Mouse (Mus musculus): ENCODE results near the gene Prkcb.

The Prkcb gene

DNA sequence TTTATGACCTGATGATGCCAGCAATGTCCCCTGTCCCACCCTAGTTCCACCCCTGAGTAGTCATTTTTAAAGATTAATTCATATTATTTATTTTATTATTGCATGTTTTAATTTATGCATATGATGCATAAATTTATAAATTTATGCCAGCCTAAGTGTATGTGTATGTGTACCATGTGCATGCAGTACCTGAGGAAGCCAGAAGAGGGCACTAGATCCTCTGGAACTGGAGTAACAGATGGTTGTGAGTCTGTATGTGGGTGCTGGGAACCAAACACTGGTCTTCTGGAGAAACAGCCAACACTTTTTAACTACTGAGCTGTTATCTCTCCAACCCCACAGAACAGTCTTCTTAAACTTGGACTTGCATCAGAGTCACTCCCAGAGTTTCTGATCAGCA is 186.5 kb downstream of the Prkcb start:
- no peak for DNase-seq

DNA sequence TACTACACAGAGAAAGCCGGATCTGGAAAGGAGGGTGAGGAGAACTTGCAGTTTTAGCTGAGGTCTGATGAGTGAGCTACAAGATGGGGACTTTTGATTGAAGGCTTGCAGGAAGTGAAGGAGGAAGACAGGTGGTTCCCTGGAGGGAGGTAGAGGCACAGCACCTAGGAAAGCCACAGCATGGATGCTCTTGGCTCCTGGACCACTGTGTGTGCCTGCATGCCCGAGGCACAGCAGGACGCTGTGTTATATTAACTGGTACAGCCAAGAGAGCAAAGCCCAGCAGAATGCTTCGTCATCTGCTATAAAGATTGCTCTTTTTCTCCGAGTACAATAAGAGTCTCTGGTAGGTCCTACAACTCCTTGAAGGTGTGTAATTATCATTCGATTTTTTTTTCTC is 188.1 kb downstream of the Prkcb start:
- no peak for DNase-seq

DNA sequence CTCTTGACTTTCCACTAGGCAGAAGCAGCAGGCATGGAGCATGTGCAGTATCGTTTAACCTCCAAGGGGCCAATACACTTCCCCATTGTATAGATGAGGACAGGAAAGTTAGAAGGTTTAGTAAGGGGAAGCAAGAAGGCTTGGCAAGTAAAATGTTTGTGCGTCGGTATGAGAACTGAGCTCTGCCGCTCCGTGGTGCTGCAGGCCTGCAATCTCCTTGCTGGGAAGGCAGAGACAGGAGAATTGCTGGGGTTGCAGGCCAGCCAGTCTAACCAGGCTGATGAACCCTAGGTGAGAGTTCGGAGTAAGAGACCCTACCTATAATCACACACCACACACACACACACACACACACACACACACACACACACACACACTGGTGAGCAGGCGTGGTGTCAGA is 188.6 kb downstream of the Prkcb start:
- no peak for DNase-seq

DNA sequence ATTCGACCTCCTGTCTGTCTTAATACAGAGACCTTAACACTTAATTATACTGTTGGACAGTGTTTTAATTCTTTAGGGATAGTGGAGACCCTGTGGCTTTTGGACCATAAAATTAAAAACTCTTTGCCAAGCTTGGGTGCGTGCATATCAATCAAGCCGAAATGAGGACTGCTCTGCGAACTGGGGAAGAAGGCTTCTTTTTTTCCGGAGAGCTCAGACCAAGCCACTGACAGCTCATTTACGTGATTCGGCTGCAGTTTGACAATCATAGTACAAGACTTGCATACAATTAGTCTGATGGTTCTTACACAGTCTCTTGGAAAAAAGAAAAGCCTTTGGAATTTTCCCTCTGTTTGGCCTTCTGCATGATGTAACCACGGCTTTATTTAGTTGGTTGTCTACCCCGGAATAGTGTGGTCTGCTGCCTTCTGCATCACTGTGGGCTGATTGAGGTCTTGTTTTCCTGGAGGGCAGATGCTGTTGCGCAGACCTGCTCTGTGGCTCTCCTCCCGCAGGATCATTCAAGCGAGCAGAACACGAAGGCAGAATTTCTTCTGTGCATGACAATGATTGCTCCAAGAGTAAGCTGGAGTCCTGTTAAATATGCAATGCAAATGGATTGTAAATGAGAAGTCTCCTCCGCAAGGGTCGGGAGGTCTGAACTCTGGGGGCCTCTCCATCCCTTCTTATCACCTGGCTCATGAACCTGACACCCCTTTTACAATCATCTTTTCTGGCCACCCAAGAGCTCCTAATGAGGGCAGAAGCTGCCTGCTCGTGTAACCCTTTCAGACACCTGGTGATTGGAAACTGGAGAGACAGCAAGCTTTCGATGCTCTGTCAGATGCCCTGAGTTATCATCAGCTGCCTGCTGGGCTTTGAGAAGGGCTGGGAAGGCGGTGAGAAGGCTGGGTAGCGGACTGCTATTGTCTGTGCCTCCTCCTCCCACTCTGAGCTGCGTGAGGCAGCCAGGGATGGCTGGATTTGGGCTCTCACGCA is 189.3 kb downstream of the Prkcb start:
- DNase-seq = no peak

DNA sequence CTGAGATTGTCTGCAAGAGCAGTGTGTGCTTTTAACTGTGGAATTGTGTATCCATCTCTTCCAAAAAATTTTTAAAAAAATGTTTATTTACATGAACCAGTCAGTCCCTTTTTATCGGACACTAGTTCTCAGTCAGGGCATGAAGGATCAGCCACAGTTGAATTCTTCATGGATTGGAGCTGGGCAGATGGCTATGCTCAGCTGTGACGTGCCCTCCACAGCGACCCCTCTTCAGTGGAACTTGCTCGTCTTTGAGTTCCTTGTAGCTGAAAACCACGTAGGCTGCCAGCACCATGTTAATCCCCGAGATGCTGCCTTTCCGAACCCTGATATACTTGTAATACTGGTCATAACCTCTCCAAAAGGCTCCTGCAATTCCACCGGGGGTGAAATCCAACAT is 195.4 kb downstream of the Prkcb start:
- no peak for DNase-seq

DNA sequence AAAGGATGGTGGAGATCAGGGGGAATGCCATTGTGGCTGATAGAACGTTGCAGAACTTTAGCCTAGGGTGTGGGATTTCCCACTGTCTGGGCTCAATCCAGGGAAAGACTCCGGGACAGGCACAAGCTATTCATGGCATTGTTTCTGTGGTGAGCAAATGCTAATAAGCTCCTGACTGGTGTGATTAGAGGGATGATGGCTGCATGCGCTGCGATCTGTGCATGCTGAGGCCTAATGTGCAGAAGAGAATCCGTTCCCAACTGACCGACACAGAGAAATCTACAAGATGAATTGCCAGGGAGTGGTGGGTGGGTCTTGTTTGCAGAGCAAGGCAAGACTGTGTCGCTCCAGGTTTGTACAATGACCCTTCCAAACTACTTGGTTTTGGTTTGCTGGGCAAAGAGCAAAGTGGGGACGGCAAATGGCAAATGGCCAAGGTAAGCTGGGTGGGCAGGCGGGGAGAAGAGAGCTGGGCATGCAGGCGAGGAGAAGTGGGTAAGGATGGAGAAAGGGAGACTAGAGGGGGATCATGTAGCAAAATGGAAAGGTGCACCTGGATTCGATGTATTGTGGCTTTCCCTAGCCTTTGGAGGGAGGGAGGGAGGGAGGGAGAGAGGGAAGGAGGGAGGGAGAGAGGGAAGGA is 199.5 kb downstream of the Prkcb start:
- no peak for DNase-seq

DNA sequence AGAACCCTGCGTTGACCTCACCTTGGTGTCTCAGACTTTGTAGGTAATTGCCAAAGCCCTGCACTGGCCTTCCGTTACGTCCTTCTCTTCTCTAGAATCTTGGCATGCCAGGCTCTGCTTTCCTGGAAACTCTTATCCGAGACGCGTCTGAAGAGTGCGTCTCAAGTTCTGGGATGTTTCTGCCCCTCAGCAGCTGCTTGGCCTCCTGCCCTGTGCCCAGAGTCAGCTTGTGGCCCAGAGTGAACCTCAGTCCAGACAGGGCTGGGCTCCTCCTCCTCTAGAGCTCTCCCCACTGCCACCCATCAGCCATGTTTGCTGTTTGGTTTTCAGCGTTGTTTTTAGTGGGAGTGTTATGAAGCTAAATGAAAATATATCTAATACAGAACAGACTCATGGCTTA is 203.5 kb downstream of the Prkcb start:
- no peak for DNase-seq

DNA sequence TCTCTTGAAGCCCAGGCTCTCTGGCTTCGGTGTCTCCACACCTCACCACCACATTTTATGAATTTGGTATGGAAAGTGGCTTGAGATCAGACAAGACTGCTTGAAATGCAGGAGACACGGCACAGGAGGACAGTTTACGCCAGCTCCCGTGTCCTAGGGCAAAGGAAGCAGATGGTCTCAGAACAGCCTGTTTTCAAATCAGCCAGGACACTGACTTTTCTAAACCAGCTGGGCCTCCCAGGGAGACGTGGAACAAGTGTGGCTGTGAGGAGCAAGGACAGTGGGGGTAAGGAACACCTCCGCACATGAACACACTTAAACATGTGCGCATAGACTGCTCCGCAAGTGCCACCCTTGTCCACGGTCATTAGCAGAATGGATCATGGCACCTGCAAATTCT is 204.4 kb downstream of the Prkcb start:
- no peak for DNase-seq

DNA sequence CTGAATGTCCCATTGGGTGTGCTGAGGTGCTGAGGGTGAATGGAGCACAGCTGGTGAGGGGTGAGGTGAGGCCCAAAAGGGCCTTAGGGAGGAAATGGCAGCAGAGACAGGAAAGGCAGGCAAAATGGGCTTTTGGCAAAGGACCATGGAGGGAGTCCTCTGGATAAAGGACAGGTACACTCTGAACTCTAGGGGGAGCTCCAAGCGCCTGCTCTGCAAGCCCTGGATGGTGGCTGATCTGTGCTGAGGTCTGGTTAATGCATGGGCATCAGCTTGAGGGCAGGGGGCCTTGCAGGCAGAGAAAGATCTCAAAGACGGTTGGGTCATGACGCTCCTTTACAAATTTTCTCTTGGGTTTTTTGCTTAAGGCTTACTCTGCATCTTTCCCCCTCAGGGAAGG is 205.5 kb downstream of the Prkcb start:
- no peak for DNase-seq

DNA sequence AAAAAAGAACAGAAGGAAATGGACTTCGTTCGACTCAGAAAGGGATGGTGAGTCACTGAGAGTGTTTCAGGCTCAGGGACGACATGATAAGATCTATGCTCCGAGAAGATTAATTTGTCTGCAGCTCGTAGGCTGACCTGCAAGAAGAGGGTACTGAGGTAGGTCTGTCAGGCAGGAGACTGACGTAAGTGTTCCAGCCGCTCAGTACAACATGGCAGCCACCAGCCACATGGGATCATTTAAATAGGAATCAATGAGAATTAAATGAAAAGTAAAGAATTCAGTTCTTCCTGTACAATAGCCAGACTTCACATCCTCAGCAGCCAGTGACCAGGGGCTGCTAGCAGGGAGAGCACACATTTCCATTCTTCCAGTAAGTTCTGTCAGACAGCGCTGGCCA is 209.0 kb downstream of the Prkcb start:
- DNase-seq = no peak

DNA sequence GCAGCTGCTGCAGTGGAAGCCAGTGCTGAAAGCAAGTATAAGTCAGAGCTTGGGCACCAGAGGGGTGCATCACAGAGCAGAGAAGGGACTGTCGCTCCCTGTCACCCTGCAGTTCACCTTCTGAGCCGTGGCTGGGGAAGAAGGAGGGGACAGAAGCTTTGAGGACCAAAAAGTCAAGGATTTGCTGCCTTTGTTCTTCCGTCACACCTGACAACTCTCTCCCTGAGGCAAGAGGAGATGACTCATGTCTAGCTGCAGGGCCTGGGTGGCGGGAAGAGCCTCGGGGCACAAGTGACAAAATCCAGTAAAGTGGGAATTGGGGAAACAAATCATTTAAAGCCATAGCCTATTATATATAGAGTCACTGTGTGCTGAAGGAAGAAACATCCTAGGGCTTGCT is 209.9 kb downstream of the Prkcb start:
- no peak for DNase-seq

DNA sequence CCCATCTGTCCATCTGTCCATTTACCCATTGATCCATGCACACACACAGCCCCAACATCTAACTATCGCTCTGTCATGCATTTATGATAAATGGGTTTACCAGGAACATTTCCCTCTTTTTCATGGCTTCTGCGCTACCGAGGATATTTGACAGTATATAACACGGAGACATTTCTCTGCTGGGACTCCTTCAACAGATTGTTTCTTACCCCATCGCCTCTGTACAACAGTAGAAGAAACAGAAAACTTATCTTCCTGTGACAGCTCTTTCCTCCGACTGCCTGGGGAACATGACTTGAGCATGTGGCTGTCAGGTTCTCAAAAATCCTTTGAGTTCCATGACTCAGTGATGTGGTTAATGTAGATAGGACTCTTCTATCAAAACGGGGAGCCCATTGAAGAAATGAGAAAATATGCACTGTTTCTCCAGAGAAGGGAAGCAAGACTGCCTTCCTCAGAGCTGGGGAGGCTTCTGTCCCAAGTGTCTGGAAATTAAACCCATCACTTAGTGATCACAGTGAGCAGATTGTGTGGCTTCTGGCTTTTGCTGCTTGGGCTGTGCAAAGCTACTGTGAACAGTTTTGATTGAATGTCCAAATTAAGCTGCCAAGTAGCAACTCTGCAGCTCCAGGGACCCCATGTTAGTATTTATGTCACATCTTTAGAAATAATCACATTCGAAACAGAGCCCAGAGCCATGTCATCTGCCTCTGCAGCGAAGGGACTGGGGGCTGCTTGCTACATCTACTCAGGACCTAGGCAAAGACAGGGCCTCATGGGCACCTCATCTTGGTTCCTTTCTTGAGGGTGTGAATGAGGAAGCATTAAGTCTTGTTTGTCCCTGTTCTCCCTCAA is 211.4 kb downstream of the Prkcb start:
- DNase-seq = no peak

DNA sequence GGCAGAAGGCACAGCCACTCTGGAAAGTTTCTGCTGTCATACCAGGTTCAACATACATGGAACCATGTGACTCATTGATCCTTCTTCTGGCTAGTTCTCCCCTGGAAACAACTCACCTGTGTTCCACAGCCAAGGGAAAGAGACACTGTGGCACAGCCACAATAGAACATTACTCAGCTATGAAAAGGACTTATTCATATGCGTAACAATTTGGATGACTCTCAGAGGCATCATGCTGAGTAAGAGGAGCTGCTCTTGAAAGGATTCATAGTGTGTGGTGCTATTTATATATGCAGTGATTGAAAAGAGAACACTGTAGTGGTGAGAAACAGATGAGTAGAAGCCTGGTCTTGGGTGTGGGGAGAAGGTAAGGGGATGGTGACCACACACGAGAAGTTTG is 217.9 kb downstream of the Prkcb start:
- no peak for DNase-seq

DNA sequence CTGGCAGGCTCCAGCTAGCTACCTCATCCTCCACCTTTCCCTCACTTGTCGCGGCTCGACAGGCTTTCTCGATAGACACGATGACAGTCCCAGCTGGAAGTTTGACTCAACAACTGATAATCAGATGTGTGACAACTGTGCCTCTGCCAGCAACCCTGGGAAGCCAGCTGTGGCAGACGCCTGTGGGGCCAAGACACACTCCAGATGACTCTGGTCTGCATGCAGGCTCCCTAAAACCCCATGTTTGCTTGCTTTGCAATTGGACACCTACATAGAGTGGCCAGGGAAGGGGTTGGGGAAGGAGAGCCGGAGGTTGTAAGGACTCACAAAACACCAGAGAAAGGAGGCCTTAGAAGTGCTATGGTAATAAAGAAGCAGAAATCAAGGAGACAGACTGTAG is 221.4 kb downstream of the Prkcb start:
- DNase-seq = no peak

DNA sequence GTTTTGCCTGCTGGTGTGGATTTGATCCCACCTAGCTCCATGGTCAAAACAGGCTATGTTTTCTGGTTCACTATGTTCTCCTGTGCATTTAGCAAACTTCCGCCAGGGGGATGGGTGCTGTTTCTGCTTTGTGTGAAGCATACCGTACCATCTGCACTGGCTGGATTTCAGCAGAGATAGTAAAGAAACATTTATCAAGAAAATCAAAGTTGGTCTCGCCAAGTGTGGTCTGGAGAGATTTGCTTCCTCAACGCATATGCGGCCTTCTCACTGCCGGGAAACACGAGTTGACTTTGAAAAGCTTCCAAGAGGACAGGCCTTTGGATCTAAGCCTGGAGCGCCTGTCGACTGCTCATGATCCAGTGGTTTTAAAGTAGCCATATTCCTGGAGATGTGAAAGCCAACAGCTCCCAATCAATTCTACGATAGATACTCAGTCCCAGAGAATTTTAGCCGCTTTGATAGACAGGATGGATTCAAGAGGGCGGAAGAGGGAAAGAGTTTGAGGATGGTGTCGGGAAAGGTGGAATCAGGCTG is 223.9 kb downstream of the Prkcb start:
- DNase-seq = no peak

DNA sequence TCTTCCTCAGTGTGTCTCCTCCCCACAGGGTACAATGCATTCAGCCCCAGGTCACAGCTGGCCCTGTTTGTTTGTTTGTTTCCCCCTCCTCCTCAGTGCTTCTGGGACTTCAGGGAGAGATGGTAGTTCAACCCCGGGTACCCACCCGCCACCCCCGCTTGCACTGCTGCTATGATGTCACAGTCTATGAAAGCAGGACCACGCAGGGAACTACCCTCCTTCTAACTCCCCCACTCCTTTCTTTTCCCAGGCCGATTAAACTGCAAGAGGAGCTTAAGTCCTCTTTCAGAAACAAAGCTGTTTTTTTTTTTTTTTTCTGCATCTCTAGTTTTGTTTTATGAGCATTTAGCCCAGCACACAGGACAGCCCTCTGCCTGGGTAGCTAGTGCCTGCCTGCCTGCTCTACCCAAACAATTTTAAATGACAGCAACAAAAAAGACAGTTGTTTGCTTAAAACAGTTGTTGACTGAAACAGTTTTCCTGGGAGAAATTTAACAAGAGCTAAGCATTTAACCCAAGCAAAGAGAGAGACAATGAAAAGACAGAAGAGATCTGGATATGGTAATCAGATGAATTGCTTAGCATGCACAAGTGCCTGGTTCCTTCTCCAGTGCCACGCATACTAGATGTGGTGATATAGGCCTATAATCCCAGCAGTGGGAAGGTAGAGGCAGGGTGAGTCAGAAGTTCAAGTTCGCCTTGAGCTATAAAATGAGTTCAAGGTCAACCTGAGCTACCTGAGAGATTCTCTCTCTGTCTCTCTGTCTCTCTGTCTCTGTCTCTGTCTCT is 232.5 kb downstream of the Prkcb start:
- DNase-seq = no peak

DNA sequence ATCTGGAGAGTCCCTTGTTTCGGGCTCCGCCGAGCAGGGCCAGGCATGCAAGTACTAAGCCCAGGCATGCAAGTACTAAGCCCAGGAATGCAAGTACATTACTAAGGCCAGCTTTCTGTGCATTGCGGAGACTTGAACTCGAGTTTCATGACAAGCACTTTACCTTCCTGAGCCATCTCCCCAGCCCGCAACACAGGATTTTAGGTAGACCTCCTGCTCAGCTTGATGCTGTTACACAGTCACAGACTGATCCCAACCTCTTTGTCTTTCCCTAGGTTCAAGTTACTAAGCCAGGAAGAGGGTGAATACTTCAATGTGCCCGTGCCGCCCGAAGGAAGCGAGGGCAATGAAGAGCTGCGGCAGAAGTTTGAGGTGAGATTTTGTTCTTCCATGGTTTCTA is 239.7 kb downstream of the Prkcb start:
- no peak for DNase-seq

DNA sequence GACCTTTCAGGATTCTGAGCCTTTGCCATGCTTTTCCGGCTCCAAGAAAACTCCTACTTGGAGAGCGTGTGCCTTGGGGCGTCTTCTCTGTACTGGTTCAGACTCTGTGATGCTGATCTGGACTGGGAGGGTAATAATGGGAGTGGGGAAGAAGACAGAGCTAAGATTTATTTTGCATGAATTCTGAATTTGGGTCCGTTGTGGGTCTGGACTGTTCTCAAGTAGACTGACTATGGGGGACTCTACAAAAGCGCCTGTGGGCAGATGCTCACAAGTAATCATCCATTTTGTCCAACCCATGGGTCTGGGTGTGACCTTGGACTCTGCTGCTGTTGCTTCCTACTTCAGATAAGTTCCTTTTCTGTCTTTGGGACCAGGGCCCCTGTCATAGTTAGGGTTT is 240.1 kb downstream of the Prkcb start:
- no peak for DNase-seq

DNA sequence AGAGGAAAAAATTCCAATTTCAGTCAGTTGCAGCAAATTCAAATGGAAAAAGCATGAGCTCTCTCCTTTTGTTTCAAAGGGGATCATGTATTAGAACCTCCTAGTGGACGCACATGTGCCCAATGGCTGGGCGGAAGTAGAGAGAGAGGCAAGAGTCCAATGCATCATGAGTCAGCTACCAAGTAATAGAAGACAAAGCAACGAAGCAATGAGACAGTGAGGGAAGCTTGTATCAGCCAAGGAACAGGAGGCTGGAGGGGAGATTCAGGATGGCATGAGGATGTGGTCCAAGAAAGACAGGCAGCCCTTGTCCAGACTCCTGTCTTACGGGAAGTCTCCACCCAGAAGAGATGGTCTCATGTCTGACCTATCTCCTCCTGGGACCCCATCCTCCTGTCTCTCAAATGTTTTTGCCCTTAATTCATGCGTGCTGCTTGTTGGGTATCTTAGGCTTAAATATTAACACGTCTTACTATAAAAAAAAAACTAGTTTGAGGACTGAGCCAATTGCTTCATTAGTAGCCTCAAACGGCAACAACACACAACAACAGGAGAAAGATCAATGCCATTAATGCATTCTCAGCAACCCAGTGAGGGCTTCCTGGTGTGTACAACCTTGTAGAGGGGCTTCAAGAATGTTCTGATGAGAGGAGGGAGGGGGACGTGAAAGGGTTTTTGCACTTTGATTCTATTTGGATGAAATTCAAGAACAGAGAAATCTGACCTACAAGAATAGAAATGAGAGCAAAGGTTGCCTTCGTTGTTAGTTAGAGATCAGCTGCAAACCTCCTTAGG is 245.2 kb downstream of the Prkcb start:
- DNase-seq = peak; percentile 57

DNA sequence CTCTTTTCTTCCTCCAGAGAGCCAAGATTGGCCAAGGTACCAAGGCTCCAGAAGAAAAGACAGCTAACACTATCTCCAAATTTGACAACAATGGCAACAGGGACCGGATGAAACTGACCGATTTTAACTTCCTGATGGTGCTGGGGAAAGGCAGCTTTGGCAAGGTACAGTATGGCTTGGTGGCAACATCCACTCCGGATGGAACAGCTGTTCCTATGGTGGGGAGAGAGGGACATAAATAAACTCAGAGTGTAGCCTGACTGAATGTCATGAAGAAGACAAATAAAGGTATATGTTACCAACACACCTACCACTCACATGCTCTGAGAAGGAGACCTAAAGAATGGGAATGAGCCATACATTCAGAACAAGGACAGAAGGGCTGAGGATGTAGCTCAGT is 256.1 kb downstream of the Prkcb start:
- no peak for DNase-seq

DNA sequence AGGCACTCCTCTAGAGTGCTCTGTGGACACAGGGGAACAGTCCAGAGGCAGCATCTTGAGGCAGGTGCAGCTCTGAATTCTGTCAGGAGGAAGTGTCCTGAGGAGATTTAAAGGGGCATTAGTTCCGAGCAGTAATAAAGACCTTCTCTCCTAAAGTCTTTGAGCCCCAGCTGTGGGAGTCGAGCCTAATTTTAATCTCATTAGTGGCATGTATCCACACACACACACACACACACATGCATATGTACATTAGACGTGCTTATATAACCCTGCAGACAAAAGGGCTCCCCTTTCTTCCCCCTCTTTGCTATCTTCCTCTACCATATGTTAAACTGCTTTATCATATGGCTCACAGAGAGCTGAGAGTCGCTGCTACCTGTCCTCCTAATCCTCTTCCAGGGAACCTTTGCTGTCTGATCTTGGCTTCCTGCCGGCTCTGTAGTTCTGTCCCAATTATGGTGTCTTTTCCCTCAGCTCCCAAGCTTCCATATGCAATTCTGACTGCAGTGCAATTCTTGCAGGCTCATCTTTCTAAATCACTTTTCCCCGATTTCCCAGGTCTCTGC is 268.1 kb downstream of the Prkcb start:
- DNase-seq = no peak
